ENCODE assay signal across 8 mouse cellular contexts in genomic region chr2:169061520-169061919, GRCm38 (mm10).
DNase-seq lines count a peak whose midpoint lies in the region; ATAC-seq lines count a peak whose summit lies in the region.
"Had no signal": no experiment of that assay in that cellular context is flagged by ENCODE, and none has a peak within 500 bp of the region (broad histone marks: within the 10 kb centered on the region; RNA-seq: fewer than 3 reads in every experiment).

No protein-coding gene starts in this region.

- DNase-seq in adrenal gland, postnatal 14 days: peak; percentile 87
- peak; percentile 95 for DNase-seq in embryo, embryonic 10 days (ENCODE audit: low spot score)
- DNase-seq in gastrocnemius, postnatal 25 days: peak; percentile 31
- peak; percentile 83 to 84 for DNase-seq in left cerebral cortex, postnatal 10 days (ENCODE audit: extremely low spot score in 1 of 2, low spot score in 2 of 2)
- peak; percentile 79 for DNase-seq in midbrain, embryonic 10.5 days (ENCODE audit: low spot score)
- peak; percentile 12 to 58 for DNase-seq in spleen, postnatal 10 days (ENCODE audit: low spot score in 2 of 2)

- peak; percentile 66; the same call in 1 of the 2 replicates for ATAC-seq in intestine, embryonic 15.5 days

- H3K27me3 ChIP-seq in intestine, embryonic 15.5 days (replicated peaks): no peaks in the 10 kb centered on the region
- peaks cover 12% of the 10 kb centered on the region for H3K27me3 ChIP-seq in midbrain, embryonic 10.5 days (ENCODE audit: low read depth, poor library complexity, severe bottlenecking)

- peak overlapping the region; percentile 42 for H3K4me2 ChIP-seq in intestine, embryonic 15.5 days (replicated peaks)

- H3K9me3 ChIP-seq in intestine, embryonic 15.5 days: no peaks in the 10 kb centered on the region
- H3K9me3 ChIP-seq in midbrain, embryonic 10.5 days (replicated peaks): 0 out of 2 replicates have a peak, but pooled peaks cover 7% of the 10 kb centered on the region

- no peak overlapping the region for H3K4me3 ChIP-seq in intestine, embryonic 15.5 days (replicated peaks)
- no peak overlapping the region for H3K4me3 ChIP-seq in midbrain, embryonic 10.5 days
- H3K4me3 ChIP-seq: myocyte had no signal

- no peak overlapping the region for H3K27ac ChIP-seq in intestine, embryonic 15.5 days
- no peak overlapping the region for H3K27ac ChIP-seq in midbrain, embryonic 10.5 days (replicated peaks)

- intact Hi-C loops in left cerebral cortex, postnatal 10 days (cut with DNase I): loop anchor here (5.0 to 10.0 kb wide), 4 partner anchors 46 to 1041 kb away; no protein-coding TSS in a partner anchor

- no peak overlapping the region for H3K9ac ChIP-seq in intestine, embryonic 15.5 days

- WGBS in intestine, embryonic 15.5 days: 5% methylated on average over 11 of the region's 11 CpGs
- 9% methylated on average over 11 of the region's 11 CpGs for WGBS in midbrain, embryonic 10.5 days

- no peaks in the 10 kb centered on the region for H3K36me3 ChIP-seq in intestine, embryonic 15.5 days
- no peaks in the 10 kb centered on the region for H3K36me3 ChIP-seq in midbrain, embryonic 10.5 days

- H3K4me1 ChIP-seq in intestine, embryonic 15.5 days (replicated peaks): 0 out of 2 replicates have a peak, but pooled peaks cover 3% of the 10 kb centered on the region
- 0 out of 2 replicates have a peak, but pooled peaks cover 3% of the 10 kb centered on the region for H3K4me1 ChIP-seq in midbrain, embryonic 10.5 days

Comparison
In these comparisons a context has a peak if more than half of its experiments do, and no peak if none do; other contexts are left out.
1. DNase-seq: peak in every context shown above with its lines; median percentile 95 in embryo, embryonic 10 days; 87 in adrenal gland, postnatal 14 days; 84 in left cerebral cortex, postnatal 10 days; 79 in midbrain, embryonic 10.5 days; 35 in spleen, postnatal 10 days; 31 in gastrocnemius, postnatal 25 days.